Mouse (Mus musculus) T-helper 17 cell (primary cell): Measurements from ENCODE around the gene Ppp1r16b.

Source experiments
- in situ Hi-C, 2 experiments: fragments of 300-600 bp; cut with MboI, MseI; formaldehyde crosslinking; loops; 1 replicate in 1 of 2; 2 replicates in 1 of 2; pipeline ENCODE4 v1.15.1; 2025; ENCODE audit warnings: high pct_unique_total_duplicates in 2 of 2

Gene Ppp1r16b

GRCm38 (mm10) chr2:158746164-158746563 is 81.0 kb downstream of the Ppp1r16b start:
- in situ Hi-C loops = loop anchor here in 1 of 2 experiments (5.0 to 25.0 kb wide), 3 partner anchors 39 to 584 kb away; no protein-coding TSS in a partner anchor

- in situ Hi-C loops = loop anchor here in 1 of 2 experiments (5.0 to 25.0 kb wide), 3 partner anchors 42 to 587 kb away; no protein-coding TSS in a partner anchor
Observed at GRCm38 (mm10) chr2:158749366-158749765, 84.2 kb downstream of the Ppp1r16b start.

GRCm38 (mm10) chr2:158760231-158760630 is 95.0 kb downstream of the Ppp1r16b start:
- in situ Hi-C loops = loop anchor here in 1 of 2 experiments (5.0 kb wide), 1 partner anchor 102 kb away; no protein-coding TSS in a partner anchor

GRCm38 (mm10) chr2:158762339-158762738 is 97.1 kb downstream of the Ppp1r16b start:
- in situ Hi-C loops = loop anchor here in 1 of 2 experiments (5.0 kb wide), 1 partner anchor 100 kb away; no protein-coding TSS in a partner anchor

GRCm38 (mm10) chr2:158767742-158768339 is 102.6 kb downstream of the Ppp1r16b start, which contains the start of gene Fam83d:
Fam83d (plus strand) TSS chr2:158768093.
- in situ Hi-C loops = no loop called here

GRCm38 (mm10) chr2:158768350-158768749 is 103.2 kb downstream of the Ppp1r16b start:
- in situ Hi-C loops = no loop called here

GRCm38 (mm10) chr2:158768771-158769170 is 103.6 kb downstream of the Ppp1r16b start:
- in situ Hi-C loops = no loop called here

GRCm38 (mm10) chr2:158770126-158770757 is 105.0 kb downstream of the Ppp1r16b start:
- in situ Hi-C loops = no loop called here

GRCm38 (mm10) chr2:158771066-158771763 is 106.0 kb downstream of the Ppp1r16b start:
- in situ Hi-C loops = no loop called here

- in situ Hi-C loops = no loop called here
Observed at GRCm38 (mm10) chr2:158772808-158773207, 107.6 kb downstream of the Ppp1r16b start.

GRCm38 (mm10) chr2:158774886-158775285 is 109.7 kb downstream of the Ppp1r16b start:
- in situ Hi-C loops = no loop called here

GRCm38 (mm10) chr2:158776716-158777115 is 111.5 kb downstream of the Ppp1r16b start:
- in situ Hi-C loops = no loop called here

GRCm38 (mm10) chr2:158777490-158777889 is 112.3 kb downstream of the Ppp1r16b start:
- in situ Hi-C loops = no loop called here

GRCm38 (mm10) chr2:158778349-158778748 is 113.2 kb downstream of the Ppp1r16b start:
- in situ Hi-C loops = no loop called here

- in situ Hi-C loops = no loop called here
Observed at GRCm38 (mm10) chr2:158781126-158781525, 115.9 kb downstream of the Ppp1r16b start.

- in situ Hi-C loops = no loop called here
Observed at GRCm38 (mm10) chr2:158786927-158787795, 122.0 kb downstream of the Ppp1r16b start.

GRCm38 (mm10) chr2:158794494-158795004 is 129.4 kb downstream of the Ppp1r16b start, which contains the start of gene Dhx35:
Dhx35 (plus strand) TSS chr2:158794807.
- in situ Hi-C loops = no loop called here

- in situ Hi-C loops = no loop called here
Observed at GRCm38 (mm10) chr2:158795043-158795442, 129.8 kb downstream of the Ppp1r16b start.

- in situ Hi-C loops = no loop called here
Observed at GRCm38 (mm10) chr2:158795875-158796274, 130.7 kb downstream of the Ppp1r16b start.

GRCm38 (mm10) chr2:158799328-158799727 is 134.1 kb downstream of the Ppp1r16b start:
- in situ Hi-C loops = no loop called here

GRCm38 (mm10) chr2:158800788-158801187 is 135.6 kb downstream of the Ppp1r16b start:
- in situ Hi-C loops = no loop called here
